Mouse (Mus musculus): ENCODE measurements around the gene Retsat. TPM values are rescaled to one million over a fixed set of nuclear protein-coding genes. Genes with fewer than 3 reads are reported as not detected.

Gene Retsat
- total RNA-seq, 2 experiments from 2014 or later = 25.9 to 30.8 TPM

GRCm38 (mm10) chr6:72647383-72647820 is 49.1 kb downstream of the Retsat start:
- peak; percentile 73 for DNase-seq (ENCODE audit: extremely low spot score in 1 of 2, low spot score in 2 of 2)
- intact Hi-C loops (cut with DNase I) = loop anchor here (2.0 kb wide), 1 partner anchor 141 kb away; the partner anchor contains the start of gene Tcf7l1

- intact Hi-C loops (cut with DNase I) = no loop called here
- DNase-seq (ENCODE audit: extremely low spot score in 1 of 2, low spot score in 2 of 2) = no peak
Observed at GRCm38 (mm10) chr6:72648002-72648595, 49.8 kb downstream of the Retsat start.

- intact Hi-C loops (cut with DNase I) = no loop called here
- DNase-seq (ENCODE audit: extremely low spot score in 1 of 2, low spot score in 2 of 2) = peak; percentile 58 to 64
Observed at GRCm38 (mm10) chr6:72650338-72650851, 52.1 kb downstream of the Retsat start.

- DNase-seq (ENCODE audit: extremely low spot score in 1 of 2, low spot score in 2 of 2) = peak in 1 of 2 experiments; percentile 31
- intact Hi-C loops (cut with DNase I) = no loop called here
Observed at GRCm38 (mm10) chr6:72653419-72653818, 55.1 kb downstream of the Retsat start.

GRCm38 (mm10) chr6:72654355-72654754 is 56.1 kb downstream of the Retsat start:
- no peak for DNase-seq (ENCODE audit: extremely low spot score in 1 of 2, low spot score in 2 of 2)
- intact Hi-C loops (cut with DNase I) = no loop called here

GRCm38 (mm10) chr6:72655309-72656052 is 57.2 kb downstream of the Retsat start:
- DNase-seq (ENCODE audit: extremely low spot score in 1 of 2, low spot score in 2 of 2) = peak in 1 of 2 experiments; percentile 78
- intact Hi-C loops (cut with DNase I) = no loop called here

- DNase-seq (ENCODE audit: extremely low spot score in 1 of 2, low spot score in 2 of 2) = no peak
- intact Hi-C loops (cut with DNase I) = no loop called here
Observed at GRCm38 (mm10) chr6:72656053-72656442, 57.8 kb downstream of the Retsat start.

GRCm38 (mm10) chr6:72658006-72658405 is 59.7 kb downstream of the Retsat start:
- no peak for DNase-seq (ENCODE audit: extremely low spot score in 1 of 2, low spot score in 2 of 2)
- intact Hi-C loops (cut with DNase I) = no loop called here

Other genes with a start within 250 kb of the Retsat start
- 10 to 100 TPM; 16.6 to 19.0 TPM for gene Tmem150a, start 243.0 kb upstream of the Retsat start, total RNA-seq (2021)
- gene Rnf181, start 231.5 kb upstream of the Retsat start, total RNA-seq (2021) = 10 to 100 TPM; 66.0 to 68.3 TPM
- gene Vamp5, start 218.0 kb upstream of the Retsat start, total RNA-seq (2021) = 1 to 10 TPM; 3.4 to 4.5 TPM
- gene Vamp8, start 207.8 kb upstream of the Retsat start, total RNA-seq (2021) = 1 to 10 TPM; 8.1 to 9.4 TPM
- 10 to 100 TPM; 19.8 to 21.1 TPM for gene Ggcx, start 184.2 kb upstream of the Retsat start, total RNA-seq (2021)
- 100 to 1,000 TPM; 158 to 195 TPM for gene Mat2a, start 158.9 kb upstream of the Retsat start, total RNA-seq (2021)
- gene Sh2d6, start 76.8 kb upstream of the Retsat start, total RNA-seq (2021) = 1 to 10 TPM; 1.1 to 1.2 TPM
- gene Capg, start 54.1 kb upstream of the Retsat start, total RNA-seq (2021) = 1 to 10 TPM; 2.8 to 4.0 TPM
- gene Elmod3, start 62 bp upstream of the Retsat start, total RNA-seq (2021) = 10 to 100 TPM; 13.0 to 14.4 TPM
- 10 to 100 TPM; 48.4 to 50.9 TPM for gene Tgoln1, start 18.5 kb downstream of the Retsat start, total RNA-seq (2021)
- gene Tcf7l1, start 190.8 kb downstream of the Retsat start, total RNA-seq (2021) = 1 to 10 TPM; 3.4 to 3.6 TPM